Mouse (Mus musculus) kidney, adult 2 months (tissue): ENCODE measurements around the gene Timp3. TPM values are rescaled to one million over a fixed set of nuclear protein-coding genes. Genes with fewer than 3 reads are reported as not detected.
A peak's percentile ranks its signal among the peaks of the same experiment; 100 is the strongest.

Source experiments
- DNase-seq: peaks from one replicate; pipeline ENCODE4 v3.0.0; 2021
- H3K27ac ChIP-seq: fragments of 200-500 bp; 2 replicates; pipeline ENCODE4 v1.5.1; 2012; ENCODE audit warnings: low read depth, low read length, control low read depth, inconsistent platforms; ENCODE audit not compliant: insufficient read depth
- H3K27me3 ChIP-seq: fragments of 200-500 bp; replicated peaks from 2 replicates; pipeline ENCODE4 v1.6.1; 2012; ENCODE audit warnings: mild to moderate bottlenecking, moderate library complexity, low read length, inconsistent platforms; ENCODE audit not compliant: control insufficient read depth, insufficient read depth
- H3K36me3 ChIP-seq: fragments of 200-500 bp; 2 replicates; pipeline ENCODE4 v1.6.1; 2012; ENCODE audit warnings: mild to moderate bottlenecking, moderate library complexity, low read length, inconsistent platforms; ENCODE audit not compliant: control insufficient read depth, insufficient read depth
- H3K4me1 ChIP-seq: fragments of 200-500 bp; 2 replicates; pipeline ENCODE4 v1.6.1; 2011; ENCODE audit warnings: low read length; ENCODE audit not compliant: control insufficient read depth, insufficient read depth
- H3K4me3 ChIP-seq: fragments of 200-500 bp; 2 replicates; pipeline ENCODE4 v1.5.1; 2011; ENCODE audit warnings: mild to moderate bottlenecking, low read depth, low read length, control low read depth; ENCODE audit not compliant: insufficient read depth
- CTCF ChIP-seq: fragments of 200-500 bp; conservative IDR thresholded peaks from 2 replicates; pipeline ENCODE4 v1.5.1; 2011; ENCODE audit warnings: low read depth, mild to moderate bottlenecking, control low read depth, low read length, moderate library complexity, mixed read lengths; ENCODE audit not compliant: insufficient read depth, insufficient read length
- POLR2A ChIP-seq: fragments of 200-500 bp; IDR thresholded peaks from one replicate; pipeline ENCODE4 v1.6.1; 2011; ENCODE audit warnings: low read depth, low read length, control low read depth
- WGBS: fragments of 180-500 bp; shearing (Covaris S2); methylation state at CpG from one replicate; pipeline ENCODE4 v1.1.7; 2018; 5-methylcytosine and 5-hydroxymethylcytosine counted together
- polyA plus RNA-seq: library from polyadenylated mRNA; depleted of rRNA; stranded (reverse); fragments of >200 nt; gene quantifications from 2 replicates; pipeline ENCODE4 v1.2.3, GENCODE M21; 2012

Gene Timp3
- polyA plus RNA-seq, 1 experiment, result 609 TPM

DNA sequence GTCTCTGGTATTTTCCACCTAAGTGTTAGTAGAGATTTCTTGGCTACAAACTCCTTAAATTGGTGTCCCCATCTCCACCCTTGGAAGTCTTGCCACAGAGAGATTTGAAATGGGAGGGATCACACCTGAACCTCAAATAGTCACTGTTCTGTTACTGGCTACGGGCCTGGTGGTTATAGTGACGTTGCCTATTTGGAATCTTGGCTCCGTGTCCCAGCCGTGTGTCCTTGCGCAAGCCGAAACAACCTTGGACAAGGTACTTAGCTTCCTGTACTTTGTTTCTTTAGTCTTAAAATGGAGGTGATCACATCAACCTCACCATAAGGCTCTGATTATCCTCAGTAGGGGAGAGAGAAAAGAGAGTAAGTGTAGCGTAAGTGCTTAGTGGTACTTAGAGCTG lies 13.7 kb upstream of the Timp3 start:
- TF ChIP-seq POLR2A, result no peak
- TF ChIP-seq CTCF, result no peak
- Histone ChIP-seq H3K4me3 (no peak overlapping the region), H3K27ac (peak overlapping the region; percentile 39), H3K36me3 (no peaks in the 10 kb centered on the region), H3K27me3 (no peaks in the 10 kb centered on the region), H3K4me1 (peaks cover 7% of the 10 kb centered on the region; the same call in 1 of the 2 replicates)
- 67% methylated on average over 7 of the region's 7 CpGs for WGBS
- peak; percentile 81 for DNase-seq

DNA sequence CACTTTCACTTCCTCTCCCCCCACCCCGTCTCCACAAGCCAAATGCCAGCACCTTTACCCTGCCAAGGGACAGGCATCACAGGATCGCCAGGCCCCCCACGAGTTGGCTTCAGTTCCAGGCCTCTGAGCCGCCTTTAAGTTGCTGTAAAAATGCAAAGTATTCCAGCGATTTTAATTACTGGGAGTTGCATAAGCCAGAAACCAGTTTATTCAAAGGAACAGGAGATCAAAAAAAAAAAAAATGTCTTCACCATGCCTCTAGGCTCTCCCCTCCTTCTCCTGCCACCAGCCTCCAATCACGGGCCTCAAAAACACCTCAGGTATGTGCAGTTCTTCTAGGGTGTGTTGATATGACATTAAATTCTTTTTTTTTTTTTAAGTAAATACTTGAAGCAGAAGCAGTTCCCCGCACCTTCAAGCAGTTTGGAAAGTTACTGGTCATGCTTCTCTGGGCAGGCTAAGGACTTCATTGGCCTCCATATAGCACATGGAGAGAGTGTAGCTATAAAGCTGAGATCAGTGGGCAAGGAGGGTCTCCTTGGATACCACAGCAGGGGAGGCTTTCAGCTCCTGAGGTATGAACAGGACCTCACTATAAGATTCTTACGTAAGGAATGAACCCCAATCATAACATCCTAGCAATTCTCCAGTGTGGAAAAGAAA lies 9.9 kb upstream of the Timp3 start:
- H3K27ac ChIP-seq, result peak overlapping the region; percentile 96
- peaks cover 18% of the 10 kb centered on the region for H3K4me1 ChIP-seq
- peak; percentile 93 for DNase-seq
- H3K4me3 ChIP-seq, result no peak overlapping the region
- WGBS, result 27% methylated on average over 8 of the region's 8 CpGs
- TF ChIP-seq CTCF (no peak), POLR2A (no peak)
- H3K27me3 ChIP-seq, result no peaks in the 10 kb centered on the region
- H3K36me3 ChIP-seq, result no peaks in the 10 kb centered on the region

- Histone ChIP-seq H3K27ac (no peak overlapping the region), H3K4me3 (no peak overlapping the region), H3K36me3 (no peaks in the 10 kb centered on the region), H3K4me1 (peaks cover 37% of the 10 kb centered on the region), H3K27me3 (no peaks in the 10 kb centered on the region)
- 79% methylated on average over 1 of the region's 1 CpGs for WGBS
- TF ChIP-seq POLR2A (no peak), CTCF (no peak; the same call in 1 of the 2 replicates)
- DNase-seq, result no peak
These were observed 6.3 kb upstream of the Timp3 start for GRCm38 (mm10) chr10:86293880-86294279.

- Histone ChIP-seq H3K27me3 (no peaks in the 10 kb centered on the region), H3K36me3 (no peaks in the 10 kb centered on the region), H3K4me3 (peak overlapping the region; percentile 1; the same call in 1 of the 2 replicates), H3K27ac (peak overlapping the region; percentile 68), H3K4me1 (peaks cover 37% of the 10 kb centered on the region)
- TF ChIP-seq CTCF (no peak), POLR2A (peak; percentile 16)
- 61% methylated on average over 10 of the region's 10 CpGs for WGBS
- DNase-seq, result peak; percentile 91
These were observed 5.4 kb upstream of the Timp3 start for GRCm38 (mm10) chr10:86294599-86295365.

DNA sequence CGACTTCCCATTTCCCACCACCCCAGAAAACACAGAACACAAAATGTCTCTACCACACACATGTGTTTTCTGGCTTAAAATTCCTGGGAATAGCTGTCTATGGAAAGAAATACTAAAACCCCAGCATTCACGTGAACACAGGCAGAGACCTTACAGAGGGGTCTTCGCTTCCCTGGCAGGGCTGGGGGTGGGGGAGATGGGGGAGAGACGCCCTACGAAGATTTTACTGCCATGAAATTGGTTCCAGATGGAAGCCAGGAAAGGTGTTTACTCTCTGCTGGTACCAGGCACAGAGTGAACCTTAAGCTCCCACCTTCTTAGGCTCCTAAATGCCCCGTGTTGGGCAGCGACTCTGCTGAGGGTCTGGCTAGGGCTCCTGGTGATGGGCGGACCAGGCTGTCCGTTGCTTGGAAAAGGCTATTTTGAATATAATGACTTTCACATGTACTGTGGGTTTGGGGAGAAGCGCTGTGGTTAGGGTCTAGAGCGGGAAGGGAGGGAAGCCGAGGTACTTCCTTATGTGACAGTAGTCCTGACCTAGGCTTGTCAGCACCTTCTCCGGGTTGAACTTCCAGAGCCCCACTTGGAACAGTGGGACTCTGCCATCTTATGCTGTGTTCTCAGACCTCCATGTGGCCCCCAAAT lies 4.6 kb upstream of the Timp3 start:
- WGBS, result 57% methylated on average over 13 of the region's 13 CpGs

DNA sequence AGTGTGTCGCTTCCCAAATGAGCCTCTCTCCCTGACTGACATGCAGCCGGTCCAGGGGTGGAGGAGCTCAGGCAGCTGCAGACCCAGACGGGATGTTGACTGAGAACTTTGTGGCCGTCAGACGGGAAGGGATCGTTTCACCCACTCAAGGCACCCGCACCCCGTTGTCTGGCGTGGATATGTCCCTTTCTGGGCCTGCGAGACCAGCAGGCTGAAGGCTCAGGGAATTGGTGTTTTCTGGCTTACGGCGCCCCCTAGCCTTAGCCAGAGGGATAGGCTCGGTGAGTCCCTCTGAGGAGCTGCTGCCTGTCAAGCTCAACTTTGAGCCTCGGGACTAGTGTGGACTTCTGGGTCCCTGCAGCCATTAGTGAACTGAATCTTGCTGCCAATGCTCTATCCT lies 4.1 kb upstream of the Timp3 start:
- WGBS, result 7% methylated on average over 14 of the region's 14 CpGs
- Histone ChIP-seq H3K4me3 (no peak overlapping the region), H3K27me3 (no peaks in the 10 kb centered on the region), H3K27ac (peak overlapping the region; percentile 65), H3K4me1 (peaks cover 30% of the 10 kb centered on the region), H3K36me3 (no peaks in the 10 kb centered on the region)
- TF ChIP-seq POLR2A (no peak), CTCF (peak; percentile 97)
- DNase-seq, result peak; percentile 90

More for the DNA sequence above, 4.6 kb upstream of the Timp3 start:
- H3K4me1 ChIP-seq, result peaks cover 32% of the 10 kb centered on the region
- no peak for DNase-seq
- no peaks in the 10 kb centered on the region for H3K36me3 ChIP-seq
- TF ChIP-seq POLR2A (no peak), CTCF (no peak)
- H3K27me3 ChIP-seq, result no peaks in the 10 kb centered on the region
- H3K27ac ChIP-seq, result peak overlapping the region; percentile 65
- H3K4me3 ChIP-seq, result no peak overlapping the region

DNA sequence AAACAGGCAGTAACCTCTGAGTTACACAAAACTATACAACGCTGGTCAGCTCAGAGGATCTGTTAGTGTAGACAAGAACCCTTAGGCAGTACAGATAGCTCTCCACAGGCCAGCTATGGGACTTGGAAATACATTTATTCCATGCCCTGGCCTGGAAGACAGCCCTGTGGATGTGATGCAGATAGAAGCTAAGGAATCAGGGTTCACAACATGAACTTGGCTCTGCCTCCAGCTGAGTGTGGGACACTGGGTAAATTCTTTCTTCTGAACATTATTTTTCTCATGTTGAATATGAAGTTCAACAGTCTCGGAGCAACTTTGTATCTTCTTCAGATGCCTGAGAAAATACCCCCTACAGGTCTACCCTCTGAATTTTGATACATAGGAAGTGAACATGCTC lies 2.9 kb upstream of the Timp3 start:
- 65% methylated on average over 2 of the region's 2 CpGs for WGBS
- Histone ChIP-seq H3K27me3 (no peaks in the 10 kb centered on the region), H3K27ac (peak overlapping the region; percentile 98), H3K4me1 (peaks cover 30% of the 10 kb centered on the region), H3K36me3 (no peaks in the 10 kb centered on the region), H3K4me3 (no peak overlapping the region)
- DNase-seq, result peak; percentile 56
- TF ChIP-seq CTCF (no peak), POLR2A (no peak)
